Mouse (Mus musculus) liver, adult 2 months (tissue): ENCODE results near the gene Oprd1.

ENCODE experiments used
- CTCF ChIP-seq: fragments of 200-500 bp; IDR thresholded peaks from 2 replicates; pipeline ENCODE4 v1.5.1; 2011; ENCODE audit warnings: low read depth, low read length, control low read depth
- POLR2A ChIP-seq: fragments of 200-500 bp; IDR thresholded peaks from 2 replicates; pipeline ENCODE4 v1.6.1; 2011; ENCODE audit warnings: low read length, control low read depth; ENCODE audit not compliant: insufficient read depth; ENCODE audit errors: extremely low read depth

DNA sequence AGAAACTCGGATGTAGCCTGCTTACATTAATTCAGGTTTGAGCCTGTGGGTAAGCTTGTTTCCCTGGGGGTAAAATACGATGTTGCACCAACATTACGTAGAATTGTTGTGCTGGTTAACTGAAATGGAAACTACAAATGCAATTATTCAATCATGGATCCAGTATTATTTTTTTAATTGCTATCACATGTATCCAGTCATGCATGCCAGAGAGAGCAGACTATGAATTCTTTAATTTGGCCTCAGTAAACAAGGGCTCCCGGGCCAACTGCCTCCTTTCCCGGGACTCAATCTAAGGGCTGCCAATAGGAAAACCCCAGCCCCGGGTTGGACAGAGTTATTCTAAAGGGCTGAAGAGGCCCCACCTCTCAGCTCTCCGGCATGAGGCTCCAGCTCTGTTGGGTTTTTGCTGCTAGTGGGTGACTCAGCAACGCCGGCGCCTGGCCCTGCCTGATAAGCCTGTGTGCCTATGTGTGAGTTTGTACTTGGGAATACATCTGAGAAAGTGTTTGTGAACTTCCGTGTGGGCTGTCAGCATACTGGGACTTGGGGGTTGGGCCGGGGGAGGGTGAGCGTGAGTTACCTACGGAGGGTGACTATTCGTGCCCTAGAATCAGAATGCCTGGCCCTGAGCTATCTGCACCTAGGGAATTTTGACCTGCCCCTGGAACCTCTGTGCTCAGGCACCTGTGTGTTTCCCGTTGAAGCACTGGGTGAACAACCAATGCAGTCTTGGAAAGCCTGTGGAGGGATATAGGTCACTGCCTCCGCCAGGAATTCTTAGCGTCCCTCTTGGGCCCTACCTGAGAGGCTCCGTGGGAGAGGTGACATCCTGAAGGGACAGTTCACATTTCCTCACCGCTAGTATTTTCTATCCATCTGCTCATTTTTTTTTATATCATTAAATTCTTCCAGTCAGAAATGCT lies 67.5 kb downstream of the Oprd1 start:
- TF ChIP-seq POLR2A (peak; percentile 64), CTCF (no peak)
